Mouse (Mus musculus) embryonic fibroblast, embryonic 13.5 days (primary cell): ENCODE results near the gene Actc1.

Experiments used
- CTCF ChIP-seq: IDR thresholded peaks from 2 replicates; pipeline ENCODE4 v1.5.1; 2011; ENCODE audit warnings: mild to moderate bottlenecking, control low read depth, low read length, moderate library complexity, borderline replicate concordance; ENCODE audit not compliant: insufficient read depth
- POLR2A ChIP-seq: IDR thresholded peaks from 2 replicates; pipeline ENCODE4 v1.6.1; 2011; ENCODE audit warnings: low read depth, mild to moderate bottlenecking, control low read depth, low read length, moderate library complexity

DNA sequence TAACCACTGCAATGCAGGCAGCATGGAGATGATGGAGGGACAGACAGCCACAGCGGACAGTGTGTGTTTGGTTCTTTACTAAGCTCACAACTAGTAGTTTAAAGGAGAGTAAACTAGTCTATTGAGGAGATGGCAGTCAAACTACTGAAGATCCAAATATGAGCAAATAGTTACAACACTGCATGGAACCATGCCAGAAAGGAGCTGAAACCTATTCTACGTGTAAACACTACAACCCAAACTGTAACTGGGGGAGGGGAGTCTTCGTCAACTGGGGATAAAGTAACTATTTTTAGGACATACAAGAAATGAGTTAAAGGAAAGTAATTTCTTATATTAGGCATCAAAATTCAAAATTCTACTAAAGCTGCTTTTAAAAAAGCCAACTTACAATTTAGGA lies 49.1 kb upstream of the Actc1 start:
- TF ChIP-seq POLR2A (no peak), CTCF (no peak)
